Mouse (Mus musculus): ENCODE results near the gene Irf9.

The Irf9 gene

DNA sequence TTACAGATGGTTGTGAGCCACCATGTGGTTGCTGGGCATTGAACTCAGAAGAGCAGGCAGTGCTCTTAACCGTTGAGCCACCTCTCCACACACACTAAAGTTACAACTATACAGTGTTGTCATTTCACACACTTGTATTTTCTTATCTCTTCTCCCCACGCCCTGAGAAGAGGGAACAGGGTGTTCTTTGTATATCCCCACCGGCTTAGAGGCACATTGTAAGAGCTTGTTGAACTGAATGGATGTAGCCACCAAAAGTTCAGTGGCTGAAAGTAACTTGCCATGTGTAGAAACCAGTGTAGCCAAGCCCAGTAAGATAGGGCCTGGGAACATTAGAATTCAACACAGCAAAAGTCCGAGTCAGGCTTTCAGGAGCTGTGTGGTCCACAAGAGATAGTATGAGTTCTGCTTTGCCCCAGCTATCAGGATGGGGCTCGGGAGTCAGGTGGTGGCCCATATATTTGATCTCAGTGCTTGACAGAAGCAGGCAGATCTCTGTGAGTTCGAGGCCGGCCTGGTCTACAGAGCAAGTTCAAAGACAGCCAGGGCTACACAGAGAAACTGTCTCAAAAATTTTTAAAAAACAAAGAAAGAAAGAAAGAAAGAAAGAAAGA is 11.3 kb downstream of the Irf9 start:
- DNase-seq (ENCODE audit: low read depth, low spot score), result no peak

DNA sequence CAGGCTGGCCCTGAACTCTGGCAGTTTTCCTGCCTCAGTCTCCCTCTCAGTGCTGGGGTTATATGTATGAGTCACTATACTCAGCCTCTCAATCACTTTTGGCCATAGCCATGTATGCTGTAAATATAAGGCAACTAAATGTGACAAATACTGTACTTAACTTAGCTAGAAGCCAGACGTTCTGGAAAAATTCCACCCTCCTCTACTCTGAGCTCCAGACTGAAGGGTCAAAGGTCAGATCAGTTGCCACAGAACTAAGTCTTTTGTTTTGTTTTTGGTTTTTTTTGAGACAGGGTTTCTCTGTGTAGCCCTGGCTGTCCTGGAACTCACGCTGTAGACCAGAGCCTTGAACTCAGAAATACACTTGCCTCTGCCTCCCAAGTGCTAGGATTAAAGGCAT is 12.5 kb downstream of the Irf9 start:
- DNase-seq (ENCODE audit: low read depth, low spot score), result no peak

DNA sequence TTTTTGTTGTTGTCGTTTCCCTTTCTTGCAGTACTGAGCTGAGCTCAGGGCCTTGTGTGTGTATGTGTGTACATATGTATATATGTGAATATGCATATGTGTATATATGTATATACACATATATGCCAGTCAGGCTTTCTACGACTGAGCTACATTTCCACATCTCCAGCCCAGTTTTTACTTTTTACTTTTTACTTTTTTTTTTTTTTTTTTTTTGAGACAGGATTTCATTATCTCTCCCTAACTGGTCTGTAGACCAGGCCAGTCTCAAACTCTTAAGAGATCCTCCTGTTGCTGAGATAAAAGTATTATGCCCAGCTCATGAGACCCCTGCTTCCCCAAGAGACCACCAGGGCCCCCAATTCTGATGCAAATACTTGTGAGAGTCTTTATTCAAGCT is 13.5 kb downstream of the Irf9 start:
- no peak for DNase-seq (ENCODE audit: low read depth, low spot score)

DNA sequence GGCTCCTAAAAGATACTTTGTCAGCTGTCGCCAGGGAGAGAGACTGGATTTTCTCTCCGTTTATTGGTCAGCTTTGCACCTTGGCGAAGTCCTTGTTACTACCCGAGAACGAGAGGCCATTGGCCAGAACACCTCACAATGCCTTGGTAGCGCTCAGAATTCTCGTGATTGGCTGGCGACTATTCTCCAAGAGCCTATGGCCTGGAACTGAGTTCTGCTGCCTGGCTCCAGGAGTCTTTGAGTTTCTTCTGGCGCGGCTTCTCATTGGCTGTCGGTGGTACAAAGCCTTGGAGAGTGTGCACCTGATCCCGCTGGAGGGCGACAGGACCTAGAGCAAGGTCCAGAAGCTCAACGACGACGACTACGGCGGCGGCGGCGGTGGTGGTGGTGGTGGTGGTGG is 14.5 kb downstream of the Irf9 start, which contains the start of gene Rec8:
Gene Rec8, plus strand, starts transcription at position 216 of the 400 bp plus-strand sequence.
- peak; percentile 41 for DNase-seq (ENCODE audit: low read depth, low spot score)

DNA sequence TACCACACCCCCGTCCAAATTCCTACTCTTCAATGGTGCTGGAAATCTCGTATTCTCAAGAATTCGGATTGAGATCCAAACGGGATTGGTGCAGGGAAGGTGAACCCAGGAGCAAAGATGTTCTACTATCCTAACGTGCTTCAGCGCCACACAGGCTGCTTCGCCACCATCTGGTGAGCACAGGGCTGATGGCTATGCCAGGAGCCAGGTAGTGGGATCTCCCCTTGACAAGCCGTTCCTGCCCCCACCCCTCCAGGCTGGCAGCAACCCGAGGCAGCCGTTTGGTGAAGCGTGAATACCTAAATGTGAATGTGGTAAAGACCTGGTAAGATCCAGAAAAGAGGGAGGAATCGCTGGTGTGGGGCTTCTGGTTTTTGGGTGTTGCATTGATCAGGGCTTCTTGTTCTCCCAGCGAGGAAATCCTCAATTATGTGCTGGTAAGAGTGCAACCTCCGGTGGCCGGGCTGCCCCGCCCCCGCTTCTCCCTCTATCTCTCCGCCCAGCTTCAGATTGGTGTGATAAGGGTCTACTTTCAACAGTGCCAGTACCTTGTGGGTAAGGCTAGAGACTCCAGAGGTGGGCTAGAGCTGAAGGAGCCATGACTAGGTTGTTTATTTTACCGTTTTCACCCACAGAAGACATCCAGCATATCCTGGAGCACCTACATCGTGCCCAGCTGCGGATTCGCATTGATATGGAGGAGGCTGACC is 15.3 kb downstream of the Irf9 start:
- no peak for DNase-seq (ENCODE audit: low read depth, low spot score)

DNA sequence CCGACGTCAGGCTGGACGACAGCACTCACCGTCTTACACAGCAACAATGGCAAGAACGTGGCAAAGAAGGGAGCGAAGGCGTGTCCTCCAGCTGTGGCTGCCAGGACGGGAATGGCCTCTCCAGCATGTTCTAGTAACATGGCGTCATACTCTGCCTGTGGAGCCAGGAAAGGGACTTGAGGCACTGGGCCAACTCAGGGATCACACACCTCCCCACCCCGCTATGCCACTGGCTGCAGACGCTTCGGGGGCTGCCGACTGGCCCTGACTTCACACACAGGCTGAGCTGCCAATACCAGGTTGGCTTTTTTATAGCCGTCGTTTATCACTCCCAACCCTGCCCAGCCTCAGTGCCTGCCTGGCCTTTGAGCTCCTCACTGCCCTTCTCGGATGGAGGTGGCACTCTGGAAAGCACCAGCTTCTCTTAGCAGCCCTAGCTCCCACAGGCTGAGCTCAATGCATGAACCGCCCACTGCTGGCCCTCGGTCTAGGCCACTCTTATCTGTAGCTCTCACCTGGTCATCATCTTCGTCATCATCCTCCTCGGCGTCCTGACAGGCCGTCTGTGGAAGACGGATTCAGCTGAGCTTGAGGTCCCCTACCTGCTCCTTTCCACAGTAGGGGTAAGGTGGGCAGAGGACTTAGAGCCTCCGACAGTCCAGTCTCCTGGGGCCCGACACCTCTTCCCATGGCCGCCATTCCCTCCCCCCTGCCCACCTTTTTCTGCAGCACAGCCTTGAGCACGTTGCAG is 24.9 kb downstream of the Irf9 start:
- no peak for DNase-seq (ENCODE audit: low read depth, low spot score)

DNA sequence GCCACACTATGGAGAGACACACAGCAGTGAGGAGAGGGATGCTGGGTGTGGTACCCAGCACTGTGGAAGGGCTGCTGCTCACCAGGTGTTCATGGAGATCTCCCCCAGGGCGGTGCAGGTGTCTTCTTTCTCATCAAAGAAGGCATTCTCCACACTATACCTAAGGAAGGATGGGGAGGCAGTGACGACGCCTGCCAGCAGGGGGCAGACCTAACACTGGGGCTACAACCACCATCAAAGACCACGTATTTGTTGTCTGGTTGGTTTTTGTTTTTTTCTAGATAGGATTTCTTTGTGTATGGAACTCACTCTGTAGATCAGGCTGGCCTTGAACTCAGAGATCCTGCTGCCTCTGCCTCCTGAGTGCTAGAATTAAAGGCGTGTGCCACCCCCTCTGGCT is 25.9 kb downstream of the Irf9 start:
- DNase-seq (ENCODE audit: low read depth, low spot score), result no peak

DNA sequence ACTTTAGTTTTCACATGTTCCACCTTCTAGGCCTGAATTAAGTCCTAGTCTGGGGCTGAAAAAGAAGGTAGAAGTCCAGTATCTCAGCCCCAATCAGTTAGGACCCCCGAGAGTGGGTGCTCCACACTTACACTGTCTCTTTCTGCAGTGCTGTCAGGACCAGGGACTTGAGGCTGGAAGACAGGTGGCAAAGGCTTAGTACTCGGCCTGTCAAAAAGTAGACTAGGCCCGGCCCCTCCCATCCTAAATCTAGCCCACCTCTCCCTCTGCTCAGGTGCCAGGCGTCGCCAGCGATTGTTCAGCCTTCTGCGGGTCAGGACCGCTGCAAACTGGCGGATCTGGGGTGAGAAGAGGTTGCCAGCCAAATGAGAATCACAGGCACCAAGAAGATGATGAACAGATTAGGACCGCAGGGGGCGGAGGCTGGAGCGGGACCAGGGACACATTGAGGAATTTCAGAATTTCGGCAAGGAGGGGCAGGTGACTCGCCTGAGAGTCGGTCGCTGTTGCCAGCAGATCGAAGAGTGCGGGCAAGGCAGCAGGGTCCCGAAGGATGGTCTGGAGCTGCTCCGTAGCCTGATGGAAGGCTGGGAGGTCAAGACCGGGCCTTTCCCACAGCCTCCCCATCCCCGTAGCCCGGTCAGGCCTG is 31.6 kb downstream of the Irf9 start:
- DNase-seq (ENCODE audit: low read depth, low spot score), result no peak

DNA sequence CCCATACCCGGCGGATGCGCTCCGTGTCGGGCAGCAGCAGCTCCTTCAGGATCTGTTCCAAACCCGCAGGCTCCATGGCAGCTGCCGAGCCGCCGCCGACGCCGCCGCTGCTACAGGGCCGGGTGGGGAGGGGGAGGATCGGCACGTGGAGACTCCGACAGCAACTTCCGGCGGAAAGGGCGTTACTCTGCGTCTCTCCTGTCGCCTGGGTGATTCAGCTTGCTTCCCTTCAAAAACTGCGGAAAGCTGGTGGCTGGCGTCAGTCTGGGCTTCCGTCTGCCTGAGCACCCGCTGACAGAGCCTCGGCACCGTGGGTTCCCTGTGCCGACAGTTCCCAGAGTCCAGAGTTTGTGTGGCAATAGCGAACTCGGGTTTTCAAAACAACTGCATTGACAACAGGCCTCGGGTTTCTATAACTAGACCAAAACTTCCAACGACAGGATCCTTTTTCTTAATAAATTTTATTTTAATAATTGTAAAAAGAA is 32.2 kb downstream of the Irf9 start, which contains the start of gene Ipo4:
Gene Ipo4, minus strand, starts transcription at position 435 of the 485 bp plus-strand sequence.
- DNase-seq (ENCODE audit: low read depth, low spot score), result peak; percentile 90

DNA sequence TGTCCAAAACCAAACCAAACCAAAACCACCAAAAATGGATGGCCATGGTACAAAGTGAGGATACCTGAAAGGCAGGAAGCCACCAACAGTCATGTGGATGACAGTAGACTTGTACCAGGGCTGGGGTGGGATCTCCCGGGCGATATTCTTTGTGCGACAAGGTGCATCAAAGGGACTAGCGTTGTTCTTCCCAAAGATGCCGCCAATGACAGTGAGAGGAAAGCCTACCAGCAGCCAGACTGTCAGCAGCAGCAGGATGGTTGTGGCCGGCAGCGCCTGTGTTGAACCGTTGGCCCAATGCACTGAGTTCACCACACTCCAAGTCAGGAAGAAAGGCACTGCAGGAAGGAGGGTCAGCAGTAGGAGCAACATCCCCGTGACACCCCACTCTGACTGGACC is 34.4 kb downstream of the Irf9 start, which contains the start of gene Gm49378:
Gene Gm49378, minus strand, starts transcription at position 101 of the 400 bp plus-strand sequence.
- no peak for DNase-seq (ENCODE audit: low read depth, low spot score)

DNA sequence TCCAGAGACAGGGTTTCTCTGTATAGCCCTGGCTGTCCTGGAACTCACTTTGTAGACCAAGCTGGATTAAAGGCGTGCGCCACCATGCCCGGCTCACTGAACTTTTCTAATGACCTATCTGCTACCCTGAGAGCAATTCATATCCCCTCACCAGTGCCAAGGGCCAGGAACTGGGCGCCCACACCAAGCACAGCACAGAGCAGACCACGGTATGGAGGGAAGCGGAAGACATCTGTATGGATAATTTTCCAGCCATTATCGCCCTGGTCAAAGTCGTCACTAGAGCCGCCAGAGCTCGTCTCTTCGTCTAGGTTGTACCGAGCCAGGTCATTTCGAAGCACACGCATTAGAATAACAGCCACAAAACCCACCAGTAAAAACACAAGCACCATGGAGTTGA is 37.4 kb downstream of the Irf9 start:
- DNase-seq (ENCODE audit: low read depth, low spot score), result no peak

DNA sequence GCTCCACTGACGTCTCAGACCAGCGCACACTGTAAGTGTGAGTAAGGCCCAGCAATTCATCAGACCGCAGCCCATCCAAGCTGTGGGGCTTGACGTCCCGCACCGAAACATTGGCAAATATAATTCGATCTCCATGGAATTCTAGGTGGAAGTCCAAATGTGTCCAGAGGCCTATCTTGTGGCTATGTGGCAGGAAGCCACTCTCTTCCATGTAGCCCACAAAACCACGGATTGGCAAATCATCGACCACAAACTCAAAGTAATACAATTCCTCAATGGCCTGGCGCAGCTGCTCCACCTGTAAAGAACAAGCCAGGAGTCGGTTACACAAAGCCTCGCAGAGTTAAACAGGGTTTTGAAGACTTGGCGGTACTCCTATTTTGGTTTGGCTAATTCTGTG is 37.9 kb downstream of the Irf9 start:
- no peak for DNase-seq (ENCODE audit: low read depth, low spot score)

DNA sequence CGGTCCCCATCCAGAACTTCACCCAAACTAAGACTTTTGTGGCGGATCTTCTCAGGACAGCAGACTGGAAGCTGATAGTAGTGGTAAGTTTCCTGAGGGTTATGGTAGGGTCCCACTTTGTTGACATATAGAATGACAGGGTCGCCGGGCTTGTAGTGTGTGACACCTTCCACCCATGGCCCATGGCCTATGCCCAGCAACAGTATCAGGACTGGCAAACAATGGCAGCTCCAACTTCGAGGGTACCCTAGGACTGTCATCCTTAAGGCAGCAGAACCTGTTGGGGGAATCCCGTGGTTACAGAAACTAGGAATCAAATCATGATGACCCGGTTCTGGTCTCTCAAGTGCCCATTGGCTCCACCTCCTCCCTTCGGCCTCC is 39.3 kb downstream of the Irf9 start:
- no peak for DNase-seq (ENCODE audit: low read depth, low spot score)

DNA sequence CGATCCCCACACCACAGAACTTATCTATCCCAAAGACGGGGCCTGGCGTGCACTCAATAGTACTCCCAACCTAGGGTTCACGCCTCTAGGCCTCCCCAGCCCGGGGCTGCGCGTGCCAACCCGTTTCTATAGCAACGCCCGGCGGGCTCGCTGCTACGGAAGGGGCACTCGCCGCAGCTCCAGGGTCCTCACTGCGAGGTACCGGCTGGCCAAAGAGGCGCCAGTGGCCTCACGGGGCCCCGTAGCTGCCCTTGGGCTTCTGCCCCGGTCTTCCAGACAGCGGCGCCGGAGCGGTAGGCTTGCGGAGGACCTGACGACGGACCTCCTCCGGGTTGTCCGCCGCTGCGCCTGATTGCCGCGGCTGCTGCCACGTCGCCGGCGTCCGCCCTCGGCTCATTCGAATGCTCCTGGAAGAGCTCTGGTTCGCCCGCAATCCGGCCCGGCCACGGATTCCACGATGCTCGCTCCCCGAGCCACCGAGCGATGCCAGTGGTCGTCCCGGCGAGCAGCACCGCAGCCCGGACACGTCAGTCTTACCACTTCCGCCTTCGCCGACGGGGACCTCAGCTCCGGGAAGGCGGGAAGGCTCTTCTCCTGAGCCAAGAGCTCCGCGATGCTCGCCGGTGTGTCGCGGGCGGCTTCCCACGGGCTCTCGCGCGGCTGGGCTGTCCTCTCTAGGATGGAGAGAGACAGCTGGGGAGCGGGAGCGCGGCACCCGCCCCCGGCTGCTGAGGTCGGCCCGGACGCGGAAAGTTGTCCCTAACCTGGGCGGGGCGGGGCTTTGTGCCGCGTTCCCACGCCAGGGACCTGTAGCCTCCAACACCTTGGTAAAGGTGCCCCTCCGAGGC is 39.9 kb downstream of the Irf9 start, which contains the start of gene Tm9sf1:
Gene Tm9sf1, minus strand, starts transcription at position 747 of the 848 bp plus-strand sequence.
- DNase-seq (ENCODE audit: low read depth, low spot score), result peak; percentile 73

DNA sequence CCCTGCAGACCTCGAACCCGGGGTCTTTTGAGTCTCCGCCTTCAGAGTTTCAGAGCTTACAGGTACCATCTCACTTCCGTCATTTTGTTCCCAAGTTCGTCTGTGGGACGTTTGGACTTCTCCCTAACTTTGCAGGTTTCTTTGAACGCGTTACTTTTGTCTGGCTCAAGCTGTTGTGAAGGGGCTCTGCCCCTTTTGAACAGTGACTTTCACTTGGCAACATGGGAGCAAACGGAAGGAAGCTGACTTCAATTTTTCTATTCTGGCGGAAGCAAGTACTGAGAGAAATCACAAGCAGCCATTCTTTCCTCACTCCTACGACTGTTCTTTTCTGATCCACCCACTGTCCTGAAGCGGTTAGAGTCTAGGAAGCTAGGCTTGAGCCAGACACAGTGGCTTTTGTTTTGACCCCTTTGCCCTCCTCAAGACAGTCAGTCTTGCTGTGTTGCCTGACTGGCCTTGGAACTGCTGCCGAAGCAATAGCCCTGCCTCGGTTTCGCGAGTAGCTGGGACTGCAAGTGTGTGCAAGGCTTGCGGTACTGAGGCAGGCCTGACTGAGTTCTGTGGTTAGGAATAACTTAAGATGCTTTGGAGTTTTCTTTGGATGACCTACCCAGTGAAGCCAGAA is 41.0 kb downstream of the Irf9 start:
- DNase-seq (ENCODE audit: low read depth, low spot score), result no peak

DNA sequence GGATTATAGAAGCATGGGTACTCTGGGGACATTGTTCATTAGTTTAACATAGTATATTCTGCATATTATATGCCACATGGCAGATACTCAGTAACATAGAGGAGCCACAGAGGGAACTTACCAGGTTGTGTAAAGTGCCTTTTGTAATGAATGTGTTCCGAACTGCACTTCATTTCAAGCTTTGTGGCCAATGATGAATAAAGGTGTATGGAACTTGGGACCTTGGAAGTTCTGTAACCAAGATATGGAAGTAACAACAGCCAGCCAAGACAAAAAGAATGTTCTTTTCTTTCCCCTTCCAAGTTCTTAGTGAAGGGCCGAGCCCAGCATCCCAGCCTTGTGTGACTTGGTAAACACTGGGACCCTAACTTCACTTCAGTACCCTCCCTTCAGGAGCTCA is 46.5 kb downstream of the Irf9 start, which contains the start of gene Tssk4:
Gene Tssk4, plus strand, starts transcription at position 301 of the 400 bp plus-strand sequence.
- DNase-seq (ENCODE audit: low read depth, low spot score), result no peak

DNA sequence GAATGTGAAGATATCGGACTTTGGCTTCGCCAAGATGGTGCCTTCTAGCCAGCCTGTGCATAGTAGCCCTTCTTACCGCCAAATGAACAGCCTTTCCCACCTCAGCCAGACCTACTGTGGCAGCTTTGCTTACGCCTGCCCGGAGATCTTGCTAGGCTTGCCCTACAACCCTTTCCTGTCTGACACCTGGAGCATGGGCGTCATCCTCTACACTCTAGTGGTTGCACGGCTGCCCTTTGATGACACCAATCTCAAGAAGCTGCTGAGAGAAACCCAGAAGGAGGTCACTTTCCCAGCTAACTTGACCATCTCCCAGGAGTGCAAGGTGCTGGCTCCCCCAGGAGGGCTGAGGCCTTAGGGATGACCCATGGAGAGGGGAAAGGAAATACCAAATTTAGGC is 48.2 kb downstream of the Irf9 start:
- DNase-seq (ENCODE audit: low read depth, low spot score), result no peak

DNA sequence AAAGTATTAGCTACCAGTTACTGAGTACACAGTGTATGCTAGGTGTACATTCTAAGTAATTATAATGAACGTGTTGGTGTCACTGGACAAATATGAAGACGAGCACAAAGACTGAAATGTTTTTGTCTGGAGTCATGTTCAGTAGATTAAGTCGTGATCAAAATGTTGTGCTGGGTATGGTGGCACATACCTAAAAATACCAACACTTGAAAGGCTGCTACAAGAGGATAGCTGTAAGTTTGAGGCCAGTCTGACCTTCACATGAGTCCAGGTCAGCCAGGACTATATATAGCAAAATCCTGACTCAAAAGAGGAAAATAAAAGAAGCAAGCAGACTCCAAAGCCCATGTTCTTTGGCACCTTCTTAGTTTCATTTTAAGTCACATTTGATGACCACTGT is 53.6 kb downstream of the Irf9 start:
- DNase-seq (ENCODE audit: low read depth, low spot score), result no peak

DNA sequence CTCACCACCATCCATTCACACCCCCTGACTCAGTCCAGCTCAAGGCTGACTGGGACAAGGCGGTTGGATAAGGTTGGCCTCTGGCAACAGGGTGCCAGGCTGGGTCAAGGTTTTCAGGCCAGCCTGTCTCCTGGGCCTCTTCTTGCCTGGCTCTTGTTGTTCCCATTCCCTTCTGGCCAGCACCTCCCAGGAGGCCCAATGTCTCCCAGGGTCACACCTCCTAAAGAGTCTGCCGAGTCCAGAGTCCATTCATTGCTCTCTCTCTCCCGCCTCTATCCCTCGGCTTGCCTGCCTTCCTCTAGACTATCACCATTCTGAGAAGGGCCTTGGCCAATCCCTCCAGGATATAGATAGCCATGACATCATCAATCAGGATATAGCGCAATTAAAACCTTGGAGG is 54.6 kb downstream of the Irf9 start:
- DNase-seq (ENCODE audit: low read depth, low spot score), result no peak
